In the genomic region with DNA sequence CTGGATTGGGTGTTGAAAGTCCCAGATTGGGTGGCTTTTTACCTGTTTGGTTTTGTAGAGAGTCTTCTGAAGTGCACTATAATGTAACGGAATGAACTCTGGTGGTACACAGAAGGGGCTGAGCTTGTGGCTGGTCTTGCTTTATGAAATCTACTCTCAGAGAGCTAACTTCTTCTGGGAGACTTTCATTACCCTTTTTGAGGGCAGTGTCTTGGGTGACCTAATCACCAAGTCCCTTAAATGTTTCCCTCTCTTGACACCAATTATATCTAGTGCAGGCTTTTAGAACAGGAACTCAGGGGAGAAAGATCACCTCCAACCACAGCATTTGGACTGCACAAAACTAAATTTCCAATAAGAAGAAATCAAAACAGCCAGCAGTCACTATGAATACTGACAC, we compare ENCODE assay signal across 26 mouse cellular contexts. TPM values are rescaled to one million over a fixed set of nuclear protein-coding genes. Genes with fewer than 3 reads are reported as not detected.
"Had no signal": no experiment of that assay in that cellular context is flagged by ENCODE, and none has a peak within 500 bp of the region (broad histone marks: within the 10 kb centered on the region; RNA-seq: fewer than 3 reads in every experiment).

No protein-coding gene starts in this region.

- ATAC-seq: forebrain, embryonic 13.5 days; forebrain, embryonic 14.5 days; forebrain, embryonic 15.5 days; forebrain, embryonic 16.5 days; forebrain, postnatal 0 days had no signal

- DNase-seq: cerebellum, adult 2 months; cerebellum, adult 8-10 months; cerebellum, adult 9-10 months; cerebellum, adult 9-11 months; cerebellum, postnatal 10 days; cerebellum, postnatal 14 days; cerebellum, postnatal 25 days; cerebellum, postnatal 36 days; embryo, embryonic 11 days; forebrain, postnatal 0 days; gastrocnemius, adult 2 months; gastrocnemius, postnatal 10 days; gastrocnemius, postnatal 14 days; gastrocnemius, postnatal 25 days; gastrocnemius, postnatal 36 days; heart, adult 11 months; heart, adult 18-20 months; heart, adult 2 months had no signal

RNA-seq across cellular contexts. Expression of a gene that starts 2.3 kb away (rescaled TPM):
- total RNA-seq: forebrain, postnatal 0 days; gastrocnemius, adult 18-20 months; gastrocnemius, adult 2 months; gastrocnemius, adult 8-10 months; gastrocnemius, postnatal 10 days; gastrocnemius, postnatal 14 days; gastrocnemius, postnatal 25 days; gastrocnemius, postnatal 36 days; gastrocnemius, postnatal 4 days; heart, adult 18-20 months; heart, adult 2 months; heart, adult 8-10 months had no signal

RNA-seq across cellular contexts. Expression of a gene that starts 48.8 kb away (rescaled TPM):
- total RNA-seq: forebrain, postnatal 0 days; gastrocnemius, adult 18-20 months; gastrocnemius, adult 2 months; gastrocnemius, adult 8-10 months; gastrocnemius, postnatal 25 days; gastrocnemius, postnatal 36 days; heart, adult 18-20 months; heart, adult 2 months; heart, adult 8-10 months had no signal
